Mouse (Mus musculus): ENCODE results near the gene Slc16a13. TPM values are rescaled to one million over a fixed set of nuclear protein-coding genes. Genes with fewer than 3 reads are reported as not detected.

The Slc16a13 gene
- polyA plus RNA-seq, 1 experiment from 2014 or later, result 1.9 TPM

- no peaks in the 10 kb centered on the region for H3K9me3 ChIP-seq (ENCODE audit: low read length)
- peaks cover 32% of the 10 kb centered on the region for H3K4me1 ChIP-seq (ENCODE audit: insufficient read depth)
- H3K9ac ChIP-seq (replicated peaks), result no peak overlapping the region
- peak overlapping the region; percentile 77 for H3K4me2 ChIP-seq (ENCODE audit: low read depth, low read length)
- 76% methylated on average over 4 of the region's 4 CpGs for WGBS (ENCODE audit: insufficient replicate concordance)
- peaks cover 46% of the 10 kb centered on the region for H3K27me3 ChIP-seq (ENCODE audit: insufficient read depth, low read length)
- H3K4me3 ChIP-seq (ENCODE audit: low read depth, low read length), result no peak overlapping the region
- DNase-seq, result no peak
- H3K27ac ChIP-seq (ENCODE audit: low read depth), result no peak overlapping the region
- no peaks in the 10 kb centered on the region for H3K36me3 ChIP-seq (replicated peaks; ENCODE audit: insufficient read depth, low read length)
- TF ChIP-seq EP300 (IDR thresholded peaks at IDR 0.05; ENCODE audit: low read depth) (no peak), CTCF (IDR thresholded peaks at IDR 0.05; ENCODE audit: low read depth) (no peak)
- ATAC-seq, result no peak
Observed at GRCm38 (mm10) chr11:70227661-70228245, 6.9 kb upstream of the Slc16a13 start.

GRCm38 (mm10) chr11:70227126-70227525 lies 6.3 kb upstream of the Slc16a13 start:
- WGBS (ENCODE audit: insufficient replicate concordance), result 44% methylated on average over 5 of the region's 5 CpGs
- DNase-seq (no peak), ATAC-seq (no peak)
- H3K4me3 ChIP-seq (ENCODE audit: low read depth, low read length), result no peak overlapping the region
- no peaks in the 10 kb centered on the region for H3K9me3 ChIP-seq (ENCODE audit: low read length)
- H3K27ac ChIP-seq (ENCODE audit: low read depth), result no peak overlapping the region
- H3K4me1 ChIP-seq (ENCODE audit: insufficient read depth), result peaks cover 32% of the 10 kb centered on the region
- H3K9ac ChIP-seq (replicated peaks), result no peak overlapping the region
- no peaks in the 10 kb centered on the region for H3K36me3 ChIP-seq (replicated peaks; ENCODE audit: insufficient read depth, low read length)
- TF ChIP-seq CTCF (IDR thresholded peaks at IDR 0.05; ENCODE audit: low read depth), result no peak
- no peak for TF ChIP-seq EP300 (IDR thresholded peaks at IDR 0.05; ENCODE audit: low read depth)
- peaks cover 46% of the 10 kb centered on the region for H3K27me3 ChIP-seq (ENCODE audit: insufficient read depth, low read length)
- peak overlapping the region; percentile 45 for H3K4me2 ChIP-seq (ENCODE audit: low read depth, low read length)

GRCm38 (mm10) chr11:70226602-70226890 lies 5.7 kb upstream of the Slc16a13 start:
- peak overlapping the region; percentile 45 for H3K4me2 ChIP-seq (ENCODE audit: low read depth, low read length)
- no peak for DNase-seq
- H3K4me1 ChIP-seq (ENCODE audit: insufficient read depth), result peaks cover 38% of the 10 kb centered on the region
- H3K9me3 ChIP-seq (ENCODE audit: low read length), result no peaks in the 10 kb centered on the region
- no peak overlapping the region for H3K9ac ChIP-seq (replicated peaks)
- TF ChIP-seq EP300 (IDR thresholded peaks at IDR 0.05; ENCODE audit: low read depth) (no peak), CTCF (IDR thresholded peaks at IDR 0.05; ENCODE audit: low read depth) (no peak)
- WGBS (ENCODE audit: insufficient replicate concordance), result 23% methylated on average over 18 of the region's 18 CpGs
- H3K36me3 ChIP-seq (replicated peaks; ENCODE audit: insufficient read depth, low read length), result no peaks in the 10 kb centered on the region
- no peak overlapping the region for H3K27ac ChIP-seq (ENCODE audit: low read depth)
- no peak for ATAC-seq
- peaks cover 46% of the 10 kb centered on the region for H3K27me3 ChIP-seq (ENCODE audit: insufficient read depth, low read length)
- no peak overlapping the region; the same call in 1 of the 2 replicates for H3K4me3 ChIP-seq (ENCODE audit: low read depth, low read length)

GRCm38 (mm10) chr11:70225798-70226601 lies 5.1 kb upstream of the Slc16a13 start:
- H3K27ac ChIP-seq (ENCODE audit: low read depth), result no peak overlapping the region
- H3K4me1 ChIP-seq (ENCODE audit: insufficient read depth), result peaks cover 43% of the 10 kb centered on the region

GRCm38 (mm10) chr11:70223724-70224123 lies 2.9 kb upstream of the Slc16a13 start:
- TF ChIP-seq EP300 (IDR thresholded peaks at IDR 0.05; ENCODE audit: low read depth), result no peak; the same call in 1 of the 2 replicates
- Histone ChIP-seq H3K27me3 (ENCODE audit: insufficient read depth, low read length) (peaks cover 30% of the 10 kb centered on the region), H3K4me2 (ENCODE audit: low read depth, low read length) (no peak overlapping the region), H3K9me3 (ENCODE audit: low read length) (no peaks in the 10 kb centered on the region), H3K36me3 (replicated peaks; ENCODE audit: insufficient read depth, low read length) (no peaks in the 10 kb centered on the region), H3K4me3 (ENCODE audit: low read depth, low read length) (no peak overlapping the region), H3K27ac (ENCODE audit: low read depth) (no peak overlapping the region), H3K4me1 (ENCODE audit: insufficient read depth) (peaks cover 36% of the 10 kb centered on the region), H3K9ac (replicated peaks) (no peak overlapping the region)
- ATAC-seq, result no peak
- no peak for DNase-seq
- WGBS (ENCODE audit: insufficient replicate concordance), result 47% methylated on average over 9 of the region's 9 CpGs

More at GRCm38 (mm10) chr11:70225798-70226601, 5.1 kb upstream of the Slc16a13 start:
- WGBS (ENCODE audit: insufficient replicate concordance), result 45% methylated on average over 27 of the region's 27 CpGs
- Histone ChIP-seq H3K4me3 (ENCODE audit: low read depth, low read length) (no peak overlapping the region; the same call in 1 of the 2 replicates), H3K27me3 (ENCODE audit: insufficient read depth, low read length) (peaks cover 46% of the 10 kb centered on the region), H3K36me3 (replicated peaks; ENCODE audit: insufficient read depth, low read length) (no peaks in the 10 kb centered on the region), H3K4me2 (ENCODE audit: low read depth, low read length) (peak overlapping the region; percentile 45), H3K9me3 (ENCODE audit: low read length) (no peaks in the 10 kb centered on the region), H3K9ac (replicated peaks) (no peak overlapping the region)
- ATAC-seq (no peak), DNase-seq (no peak)
- TF ChIP-seq CTCF (IDR thresholded peaks at IDR 0.05; ENCODE audit: low read depth) (no peak), EP300 (IDR thresholded peaks at IDR 0.05; ENCODE audit: low read depth) (no peak)

- ATAC-seq (peak; percentile 81), DNase-seq (peak; percentile 35)
- WGBS (ENCODE audit: insufficient replicate concordance), result 11% methylated on average over 14 of the region's 14 CpGs
- Histone ChIP-seq H3K4me3 (ENCODE audit: low read depth, low read length) (peak overlapping the region; percentile 61), H3K4me2 (ENCODE audit: low read depth, low read length) (peak overlapping the region; percentile 97), H3K9ac (replicated peaks) (peak overlapping the region; percentile 73), H3K27ac (ENCODE audit: low read depth) (peak overlapping the region; percentile 87), H3K9me3 (ENCODE audit: low read length) (no peaks in the 10 kb centered on the region), H3K27me3 (ENCODE audit: insufficient read depth, low read length) (peaks cover 19% of the 10 kb centered on the region), H3K4me1 (ENCODE audit: insufficient read depth) (peaks cover 29% of the 10 kb centered on the region), H3K36me3 (replicated peaks; ENCODE audit: insufficient read depth, low read length) (no peaks in the 10 kb centered on the region)
- TF ChIP-seq EP300 (IDR thresholded peaks at IDR 0.05; ENCODE audit: low read depth), result peak; percentile 92
- TF ChIP-seq CTCF (IDR thresholded peaks at IDR 0.05; ENCODE audit: low read depth), result no peak
Observed at GRCm38 (mm10) chr11:70221603-70222500, 988 bp upstream of the Slc16a13 start.

Data from liver, postnatal 0 days (tissue).